Mouse (Mus musculus): Measurements from ENCODE around the gene Per1. TPM values are rescaled to one million over a fixed set of nuclear protein-coding genes. Genes with fewer than 3 reads are reported as not detected.

Gene Per1
- polyA plus RNA-seq, 1 experiment from 2014 or later = 11.5 TPM

DNA sequence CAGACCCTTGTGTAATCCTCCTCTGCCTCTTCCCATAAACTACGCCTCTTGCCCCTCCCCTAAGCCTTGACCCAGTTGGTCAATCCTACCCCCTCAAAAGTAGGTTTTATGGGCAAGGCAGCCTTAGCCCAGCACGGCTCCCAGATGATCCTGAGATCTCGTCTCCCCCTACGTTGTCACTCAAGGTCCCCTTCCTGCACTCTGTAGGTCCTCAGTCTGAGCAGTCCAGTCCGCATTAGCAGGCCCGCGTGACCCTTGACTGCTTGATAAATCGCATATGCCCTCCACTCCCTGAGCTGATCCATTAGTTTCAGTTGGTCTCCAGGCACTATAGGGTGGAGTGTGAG is 39.6 kb downstream of the Per1 start:
- Histone ChIP-seq H3K9ac (0 out of 2 replicates have a peak overlapping the region, but pooled peaks have one; percentile 43), H3K4me3 (peak overlapping the region; percentile 47), H3K27ac (no peak overlapping the region), H3K4me2 (replicated peaks) (peak overlapping the region; percentile 81), H3K9me3 (no peaks in the 10 kb centered on the region), H3K4me1 (no peaks in the 10 kb centered on the region), H3K36me3 (no peaks in the 10 kb centered on the region), H3K27me3 (0 out of 2 replicates have a peak, but pooled peaks cover 12% of the 10 kb centered on the region)
- WGBS = 24% methylated on average over 8 of the region's 8 CpGs
- ATAC-seq (ENCODE audit: insufficient number of reproducible peaks, insufficient read depth, low FRiP score, low TSS enrichment) = peak; percentile 22; the same call in 1 of the 2 replicates

DNA sequence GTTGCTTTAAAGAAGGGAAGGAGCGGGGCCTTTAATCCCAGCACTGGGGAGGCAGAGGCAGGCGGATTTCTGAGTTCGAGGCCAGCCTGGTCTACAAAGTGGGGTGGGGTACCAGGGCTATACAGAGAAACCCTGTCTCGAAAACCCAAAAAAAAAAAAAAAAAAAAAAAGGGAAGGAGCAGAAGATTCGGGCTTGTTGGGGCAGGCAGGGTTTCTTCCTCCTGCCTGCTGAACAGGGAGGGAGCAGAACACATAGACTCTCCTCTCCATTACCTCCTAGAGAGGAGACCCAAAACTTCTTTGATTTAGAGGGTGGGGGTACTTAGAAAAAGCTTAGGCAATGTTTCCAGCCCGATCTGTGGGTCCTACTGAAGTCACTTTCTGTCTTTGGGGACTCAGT is 40.3 kb downstream of the Per1 start:
- Histone ChIP-seq H3K27me3 (0 out of 2 replicates have a peak, but pooled peaks cover 12% of the 10 kb centered on the region), H3K36me3 (no peaks in the 10 kb centered on the region), H3K4me3 (no peak overlapping the region), H3K9me3 (no peaks in the 10 kb centered on the region), H3K9ac (no peak overlapping the region), H3K27ac (no peak overlapping the region), H3K4me1 (no peaks in the 10 kb centered on the region), H3K4me2 (replicated peaks) (no peak overlapping the region)
- 93% methylated on average over 5 of the region's 6 CpGs for WGBS
- ATAC-seq (ENCODE audit: insufficient number of reproducible peaks, insufficient read depth, low FRiP score, low TSS enrichment) = no peak

DNA sequence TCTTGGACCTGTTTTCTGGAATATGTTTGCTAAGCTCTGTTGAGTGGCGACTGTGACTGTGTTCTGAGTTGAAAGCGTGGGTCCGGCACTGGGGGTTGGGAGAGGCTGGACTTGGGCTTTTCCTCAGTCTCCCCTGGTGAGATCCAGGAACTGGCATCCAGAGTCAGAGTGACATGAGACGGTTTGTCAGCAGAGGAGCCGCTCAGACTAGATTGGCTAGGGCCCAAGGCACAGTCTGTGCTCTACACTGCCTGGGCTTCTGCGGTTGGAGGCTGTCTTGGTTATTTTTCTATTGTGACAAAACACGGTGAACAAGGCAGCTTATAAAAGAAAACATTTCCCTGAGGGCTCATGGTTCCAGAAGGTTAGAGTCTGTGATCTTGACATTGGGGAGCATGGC is 52.5 kb downstream of the Per1 start:
- H3K27me3 ChIP-seq = no peaks in the 10 kb centered on the region
- no peaks in the 10 kb centered on the region for H3K36me3 ChIP-seq
- no peak for ATAC-seq (ENCODE audit: insufficient number of reproducible peaks, insufficient read depth, low FRiP score, low TSS enrichment)
- 0 out of 2 replicates have a peak, but pooled peaks cover 3% of the 10 kb centered on the region for H3K4me1 ChIP-seq
- H3K4me2 ChIP-seq (replicated peaks) = no peak overlapping the region
- no peaks in the 10 kb centered on the region for H3K9me3 ChIP-seq
- WGBS = 73% methylated on average over 7 of the region's 7 CpGs
- no peak overlapping the region for H3K9ac ChIP-seq
- H3K27ac ChIP-seq = no peak overlapping the region
- H3K4me3 ChIP-seq = no peak overlapping the region

DNA sequence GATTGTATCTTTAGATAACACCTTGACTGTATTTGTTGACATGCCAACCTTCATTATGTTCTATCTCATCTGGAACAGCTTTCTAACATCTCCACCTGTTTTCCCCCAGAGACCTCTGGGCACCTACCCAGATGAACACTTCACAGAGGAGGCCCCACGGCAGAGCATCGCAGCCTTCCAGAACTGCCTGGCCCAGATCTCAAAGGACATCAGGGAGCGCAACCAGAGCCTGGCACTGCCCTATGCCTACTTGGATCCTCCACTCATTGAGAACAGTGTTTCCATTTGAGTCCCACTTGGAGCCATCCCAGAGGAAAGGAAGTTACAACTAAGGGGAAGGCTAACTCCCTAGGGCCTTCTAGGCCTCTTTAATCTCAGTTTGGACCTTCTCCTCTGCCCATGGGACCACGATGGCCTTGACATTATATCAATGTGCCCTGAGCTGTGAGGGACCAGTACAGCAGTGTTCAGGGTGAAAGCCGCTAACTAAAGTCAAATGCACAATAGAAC is 53.5 kb downstream of the Per1 start:
- no peak overlapping the region for H3K4me3 ChIP-seq
- H3K27ac ChIP-seq = no peak overlapping the region
- 90% methylated on average over 5 of the region's 5 CpGs for WGBS
- H3K9ac ChIP-seq = no peak overlapping the region
- no peaks in the 10 kb centered on the region for H3K36me3 ChIP-seq
- H3K27me3 ChIP-seq = no peaks in the 10 kb centered on the region
- no peak overlapping the region for H3K4me2 ChIP-seq (replicated peaks)
- 0 out of 2 replicates have a peak, but pooled peaks cover 3% of the 10 kb centered on the region for H3K4me1 ChIP-seq
- H3K9me3 ChIP-seq = no peaks in the 10 kb centered on the region
- ATAC-seq (ENCODE audit: insufficient number of reproducible peaks, insufficient read depth, low FRiP score, low TSS enrichment) = no peak

DNA sequence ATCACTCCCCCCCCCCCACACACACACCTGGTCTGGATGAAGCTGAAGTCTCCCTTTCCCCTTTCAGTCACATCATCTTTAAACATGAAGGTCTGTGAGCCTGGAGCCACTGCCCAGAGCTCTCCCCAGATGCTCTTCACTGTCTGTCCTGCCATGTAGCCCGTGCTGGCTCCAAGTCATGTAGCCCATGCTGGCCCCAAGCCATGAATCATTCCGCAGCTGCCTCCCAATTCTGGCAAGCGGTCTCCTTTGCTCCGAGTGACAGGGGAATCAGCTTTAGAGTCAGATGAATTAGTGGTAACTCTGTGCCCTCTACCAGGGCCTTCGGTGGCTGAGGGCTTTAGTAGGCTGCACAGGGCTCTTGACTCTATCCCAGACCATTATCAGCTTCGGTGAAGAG is 54.7 kb downstream of the Per1 start:
- Histone ChIP-seq H3K4me2 (replicated peaks) (no peak overlapping the region), H3K4me1 (0 out of 2 replicates have a peak, but pooled peaks cover 3% of the 10 kb centered on the region), H3K36me3 (no peaks in the 10 kb centered on the region), H3K4me3 (no peak overlapping the region), H3K27ac (no peak overlapping the region), H3K27me3 (no peaks in the 10 kb centered on the region), H3K9ac (no peak overlapping the region), H3K9me3 (no peaks in the 10 kb centered on the region)
- no peak for ATAC-seq (ENCODE audit: insufficient number of reproducible peaks, insufficient read depth, low FRiP score, low TSS enrichment)
- 87% methylated on average over 6 of the region's 6 CpGs for WGBS

DNA sequence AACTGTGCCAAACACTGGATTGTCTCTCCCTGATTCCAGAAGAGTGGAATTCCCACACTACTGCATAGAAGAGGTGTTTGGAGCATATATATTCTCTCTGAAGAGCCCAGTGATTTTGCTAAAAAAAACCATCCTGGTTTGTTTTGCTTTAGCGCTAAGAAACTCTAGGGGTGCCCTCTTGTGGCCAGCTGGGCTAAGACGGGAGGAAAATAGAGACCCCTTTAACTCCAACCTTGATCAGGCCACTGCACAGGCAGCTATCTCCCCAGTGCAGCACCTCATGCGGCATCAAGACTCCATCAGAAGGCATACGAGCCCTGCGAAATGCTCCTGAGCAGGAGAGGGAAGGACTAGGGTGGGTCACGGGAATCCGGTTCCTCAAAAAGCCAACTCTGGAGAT is 55.4 kb downstream of the Per1 start:
- H3K4me2 ChIP-seq (replicated peaks) = peak overlapping the region; percentile 40
- 0 out of 2 replicates have a peak overlapping the region, but pooled peaks have one; percentile 3 for H3K9ac ChIP-seq
- no peak for ATAC-seq (ENCODE audit: insufficient number of reproducible peaks, insufficient read depth, low FRiP score, low TSS enrichment)
- WGBS = 5% methylated on average over 7 of the region's 7 CpGs
- 0 out of 2 replicates have a peak, but pooled peaks cover 3% of the 10 kb centered on the region for H3K4me1 ChIP-seq
- H3K4me3 ChIP-seq = peak overlapping the region; percentile 9
- H3K36me3 ChIP-seq = no peaks in the 10 kb centered on the region
- no peaks in the 10 kb centered on the region for H3K9me3 ChIP-seq
- H3K27ac ChIP-seq = no peak overlapping the region
- peaks cover 4% of the 10 kb centered on the region; the same call in 1 of the 2 replicates for H3K27me3 ChIP-seq

DNA sequence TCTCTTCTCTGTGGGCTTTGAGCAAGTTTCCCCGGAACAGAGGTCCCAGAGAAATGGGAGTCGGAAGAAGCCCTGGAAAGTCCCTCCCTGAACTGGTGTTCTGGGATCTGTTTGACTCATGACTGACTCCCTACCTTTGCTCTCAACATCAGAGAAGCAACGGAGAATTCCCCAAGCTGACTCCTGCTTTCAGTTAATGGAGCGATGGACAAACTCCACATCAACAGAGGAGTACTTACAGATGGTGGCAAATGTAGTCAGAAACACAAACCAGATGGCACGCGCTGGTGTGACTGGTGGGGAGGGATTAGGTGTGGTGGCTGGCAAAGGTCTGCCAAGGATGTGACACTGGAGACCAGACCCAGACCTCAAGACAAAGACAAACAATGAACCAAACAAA is 56.0 kb downstream of the Per1 start:
- no peak for ATAC-seq (ENCODE audit: insufficient number of reproducible peaks, insufficient read depth, low FRiP score, low TSS enrichment)
- H3K9ac ChIP-seq = 0 out of 2 replicates have a peak overlapping the region, but pooled peaks have one; percentile 3
- WGBS = 44% methylated on average over 6 of the region's 6 CpGs
- H3K36me3 ChIP-seq = no peaks in the 10 kb centered on the region
- H3K27ac ChIP-seq = no peak overlapping the region
- H3K27me3 ChIP-seq = peaks cover 4% of the 10 kb centered on the region; the same call in 1 of the 2 replicates
- H3K4me3 ChIP-seq = peak overlapping the region; percentile 9
- H3K9me3 ChIP-seq = no peaks in the 10 kb centered on the region
- H3K4me2 ChIP-seq (replicated peaks) = peak overlapping the region; percentile 40
- 0 out of 2 replicates have a peak, but pooled peaks cover 3% of the 10 kb centered on the region for H3K4me1 ChIP-seq

DNA sequence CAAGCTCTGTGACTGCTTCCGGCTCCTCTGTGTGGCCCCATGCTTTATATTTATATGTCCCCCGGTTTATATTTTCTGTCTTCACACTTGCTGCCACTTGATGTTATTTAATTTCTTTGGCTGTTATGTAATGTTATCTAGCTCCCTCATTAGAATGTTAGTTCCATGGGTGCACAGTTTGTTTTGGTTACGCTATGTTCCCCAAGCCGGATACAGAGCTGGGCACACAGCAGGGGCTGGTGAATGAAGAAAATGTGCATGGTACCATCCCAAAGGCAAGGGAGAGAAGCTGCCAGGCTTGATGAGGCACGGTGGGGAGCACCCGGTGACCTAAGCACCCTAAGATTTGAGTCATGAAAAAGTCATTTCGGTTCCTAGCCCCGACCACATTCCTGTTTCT is 58.8 kb downstream of the Per1 start:
- H3K9me3 ChIP-seq = no peaks in the 10 kb centered on the region
- no peak overlapping the region for H3K4me3 ChIP-seq
- peaks cover 11% of the 10 kb centered on the region; the same call in 1 of the 2 replicates for H3K4me1 ChIP-seq
- H3K4me2 ChIP-seq (replicated peaks) = no peak overlapping the region
- peaks cover 29% of the 10 kb centered on the region for H3K27me3 ChIP-seq
- H3K36me3 ChIP-seq = no peaks in the 10 kb centered on the region
- no peak overlapping the region for H3K9ac ChIP-seq
- no peak overlapping the region for H3K27ac ChIP-seq
- no peak for ATAC-seq (ENCODE audit: insufficient number of reproducible peaks, insufficient read depth, low FRiP score, low TSS enrichment)
- 86% methylated on average over 8 of the region's 8 CpGs for WGBS

DNA sequence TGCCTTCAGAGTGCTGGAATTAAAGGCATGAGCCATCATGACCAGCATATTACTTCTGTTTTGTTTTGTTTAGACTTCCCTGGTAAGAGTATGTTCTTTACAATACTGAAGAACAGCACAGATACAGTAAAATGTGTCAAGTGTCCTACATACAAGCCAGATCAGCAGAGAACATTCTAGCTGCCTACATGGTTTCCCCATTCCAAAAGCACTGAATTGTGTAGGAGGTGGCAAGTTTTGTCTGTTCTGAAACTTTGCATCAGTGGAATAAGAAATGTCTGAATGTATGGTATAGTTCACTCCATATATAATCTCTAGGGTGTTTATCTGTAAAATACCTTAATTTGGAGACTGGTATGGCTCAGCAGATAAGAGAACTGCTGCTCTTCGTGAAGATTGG is 60.3 kb downstream of the Per1 start:
- Histone ChIP-seq H3K4me3 (no peak overlapping the region), H3K36me3 (no peaks in the 10 kb centered on the region), H3K4me1 (peaks cover 8% of the 10 kb centered on the region; the same call in 1 of the 2 replicates), H3K4me2 (replicated peaks) (no peak overlapping the region), H3K27ac (no peak overlapping the region), H3K9me3 (no peaks in the 10 kb centered on the region), H3K9ac (no peak overlapping the region), H3K27me3 (peaks cover 29% of the 10 kb centered on the region)
- WGBS = 57% methylated on average over 1 of the region's 1 CpGs
- no peak for ATAC-seq (ENCODE audit: insufficient number of reproducible peaks, insufficient read depth, low FRiP score, low TSS enrichment)

DNA sequence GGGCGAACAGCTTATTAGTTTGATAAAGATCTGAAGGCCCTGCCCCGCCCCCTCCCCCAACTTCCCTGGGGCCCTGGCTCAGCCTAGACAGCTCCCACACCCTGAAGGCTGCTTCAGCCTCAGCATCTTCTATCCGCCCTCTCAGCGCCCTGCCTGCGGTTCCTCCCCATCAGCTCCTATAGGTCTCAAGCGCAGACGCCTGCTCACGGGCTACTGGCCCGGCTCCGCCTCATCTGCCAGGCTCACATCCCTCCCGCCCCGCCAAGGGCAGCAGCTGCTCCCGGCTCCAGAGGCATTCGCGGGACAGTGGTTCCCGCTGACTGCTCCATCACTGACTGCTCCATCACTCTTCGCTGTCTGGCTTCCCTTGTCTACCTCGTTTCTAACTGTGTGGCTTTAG is 61.8 kb downstream of the Per1 start, which contains the start of gene Alox12b:
Alox12b (plus strand) TSS at position 190 of the 400 bp plus-strand sequence.
- Histone ChIP-seq H3K27me3 (peaks cover 29% of the 10 kb centered on the region), H3K36me3 (no peaks in the 10 kb centered on the region), H3K4me3 (peak within 1 kb of the TSS; percentile 19), H3K27ac (no peak within 1 kb of the TSS), H3K9me3 (no peaks in the 10 kb centered on the region), H3K9ac (no peak within 1 kb of the TSS), H3K4me2 (replicated peaks) (peak within 1 kb of the TSS; percentile 40), H3K4me1 (peaks cover 8% of the 10 kb centered on the region; the same call in 1 of the 2 replicates)
- ATAC-seq (ENCODE audit: insufficient number of reproducible peaks, insufficient read depth, low FRiP score, low TSS enrichment) = no peak
- 3% methylated on average over 18 of the region's 18 CpGs for WGBS
